Mouse (Mus musculus) embryonic fibroblast, embryonic 13.5 days (primary cell): ENCODE data around the gene Slc4a2.

Source experiments
- CTCF ChIP-seq: IDR thresholded peaks from 2 replicates; pipeline ENCODE4 v1.5.1; 2011; ENCODE audit warnings: mild to moderate bottlenecking, control low read depth, low read length, moderate library complexity, borderline replicate concordance; ENCODE audit not compliant: insufficient read depth
- POLR2A ChIP-seq: IDR thresholded peaks from 2 replicates; pipeline ENCODE4 v1.6.1; 2011; ENCODE audit warnings: low read depth, mild to moderate bottlenecking, control low read depth, low read length, moderate library complexity

DNA sequence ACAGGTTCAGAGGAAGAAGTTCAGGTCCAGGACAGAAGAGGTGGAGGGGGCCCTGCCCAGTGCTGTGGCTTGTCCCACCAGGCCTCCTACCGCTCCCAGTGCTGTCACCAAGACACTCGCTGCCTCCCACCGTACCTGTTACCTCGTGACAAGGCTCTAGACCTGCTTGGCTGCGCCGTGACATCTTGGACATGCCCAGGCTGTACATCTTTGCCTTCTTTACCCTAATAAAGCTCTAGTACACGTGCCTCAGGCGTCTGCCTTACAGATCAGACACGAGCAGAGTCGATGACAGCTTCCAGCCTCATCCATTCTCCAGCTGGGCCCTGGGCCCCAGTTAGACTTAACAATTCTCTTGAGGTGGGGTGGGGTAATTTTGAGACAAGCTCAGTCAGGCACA, 6.0 kb upstream of the Slc4a2 start:
- TF ChIP-seq POLR2A (no peak), CTCF (no peak)
